Mouse (Mus musculus): Measurements from ENCODE around the gene Bfsp2. TPM values are rescaled to one million over a fixed set of nuclear protein-coding genes. Genes with fewer than 3 reads are reported as not detected.
A peak's percentile ranks its signal among the peaks of the same experiment; 100 is the strongest.

Gene Bfsp2
- polyA plus RNA-seq, 1 experiment from 2014 or later = 0.35 TPM

GRCm38 (mm10) chr9:103501861-103502364, 21.7 kb upstream of the Bfsp2 start:
- TF ChIP-seq CTCF (IDR thresholded peaks at IDR 0.05; ENCODE audit: low read depth) = no peak
- H3K4me3 ChIP-seq (ENCODE audit: low read depth, low read length) = no peak overlapping the region
- no peak for ATAC-seq
- no peak overlapping the region for H3K27ac ChIP-seq (ENCODE audit: low read depth, low read length)
- H3K9ac ChIP-seq (ENCODE audit: low read depth, low read length) = no peak overlapping the region
- H3K9me3 ChIP-seq (ENCODE audit: control insufficient read depth) = no peaks in the 10 kb centered on the region
- H3K27me3 ChIP-seq (replicated peaks; ENCODE audit: control insufficient read depth, insufficient read depth, low read length) = no peaks in the 10 kb centered on the region
- WGBS = 20% methylated on average over 14 of the region's 14 CpGs
- no peak overlapping the region; the same call in 1 of the 2 replicates for H3K4me2 ChIP-seq (replicated peaks; ENCODE audit: low read depth)
- H3K36me3 ChIP-seq (ENCODE audit: control insufficient read depth, insufficient read depth) = no peaks in the 10 kb centered on the region
- peaks cover 10% of the 10 kb centered on the region for H3K4me1 ChIP-seq (replicated peaks; ENCODE audit: control insufficient read depth, insufficient read depth, low read length)

DNA sequence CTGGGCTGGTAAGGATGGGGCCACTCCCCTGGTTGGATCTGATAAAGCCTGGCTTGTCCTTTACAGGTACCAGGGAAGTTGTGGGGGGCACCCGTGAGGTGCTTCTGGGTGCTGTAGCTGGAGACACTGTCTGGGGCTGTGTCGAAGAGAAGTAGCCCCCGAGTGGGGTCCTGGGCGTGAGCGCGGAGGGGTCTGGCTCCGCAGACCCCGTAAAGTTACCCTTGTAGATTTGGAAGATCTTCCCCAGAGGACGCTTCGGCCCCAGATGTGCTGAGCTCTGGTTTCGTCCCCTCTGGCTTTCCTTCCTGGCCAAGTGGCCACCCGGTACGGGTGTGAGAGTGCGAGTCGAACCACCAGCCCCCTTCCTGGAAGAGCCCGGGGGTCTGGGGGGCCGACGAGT, 19.1 kb upstream of the Bfsp2 start:
- Histone ChIP-seq H3K4me3 (ENCODE audit: low read depth, low read length) (no peak overlapping the region), H3K27ac (ENCODE audit: low read depth, low read length) (no peak overlapping the region), H3K27me3 (replicated peaks; ENCODE audit: control insufficient read depth, insufficient read depth, low read length) (no peaks in the 10 kb centered on the region), H3K4me1 (replicated peaks; ENCODE audit: control insufficient read depth, insufficient read depth, low read length) (no peaks in the 10 kb centered on the region), H3K4me2 (replicated peaks; ENCODE audit: low read depth) (no peak overlapping the region), H3K9ac (ENCODE audit: low read depth, low read length) (no peak overlapping the region), H3K36me3 (ENCODE audit: control insufficient read depth, insufficient read depth) (no peaks in the 10 kb centered on the region), H3K9me3 (ENCODE audit: control insufficient read depth) (no peaks in the 10 kb centered on the region)
- WGBS = 91% methylated on average over 18 of the region's 18 CpGs
- no peak for ATAC-seq
- no peak for TF ChIP-seq CTCF (IDR thresholded peaks at IDR 0.05; ENCODE audit: low read depth)

- 79% methylated on average over 8 of the region's 8 CpGs for WGBS
- no peak for ATAC-seq
These were observed 18.5 kb upstream of the Bfsp2 start for GRCm38 (mm10) chr9:103498699-103499098.

GRCm38 (mm10) chr9:103495391-103495790, 15.2 kb upstream of the Bfsp2 start:
- Histone ChIP-seq H3K36me3 (ENCODE audit: control insufficient read depth, insufficient read depth) (no peaks in the 10 kb centered on the region), H3K9me3 (ENCODE audit: control insufficient read depth) (no peaks in the 10 kb centered on the region), H3K4me3 (ENCODE audit: low read depth, low read length) (no peak overlapping the region), H3K4me2 (replicated peaks; ENCODE audit: low read depth) (no peak overlapping the region), H3K4me1 (replicated peaks; ENCODE audit: control insufficient read depth, insufficient read depth, low read length) (no peaks in the 10 kb centered on the region), H3K27ac (ENCODE audit: low read depth, low read length) (no peak overlapping the region), H3K27me3 (replicated peaks; ENCODE audit: control insufficient read depth, insufficient read depth, low read length) (no peaks in the 10 kb centered on the region), H3K9ac (ENCODE audit: low read depth, low read length) (no peak overlapping the region)
- no peak for TF ChIP-seq CTCF (IDR thresholded peaks at IDR 0.05; ENCODE audit: low read depth)
- ATAC-seq = no peak
- WGBS = 78% methylated on average over 11 of the region's 11 CpGs

More at GRCm38 (mm10) chr9:103498699-103499098, 18.5 kb upstream of the Bfsp2 start:
- no peaks in the 10 kb centered on the region for H3K27me3 ChIP-seq (replicated peaks; ENCODE audit: control insufficient read depth, insufficient read depth, low read length)
- H3K9me3 ChIP-seq (ENCODE audit: control insufficient read depth) = no peaks in the 10 kb centered on the region
- H3K4me3 ChIP-seq (ENCODE audit: low read depth, low read length) = no peak overlapping the region
- no peaks in the 10 kb centered on the region for H3K4me1 ChIP-seq (replicated peaks; ENCODE audit: control insufficient read depth, insufficient read depth, low read length)
- no peak overlapping the region for H3K4me2 ChIP-seq (replicated peaks; ENCODE audit: low read depth)
- TF ChIP-seq CTCF (IDR thresholded peaks at IDR 0.05; ENCODE audit: low read depth) = no peak
- no peaks in the 10 kb centered on the region for H3K36me3 ChIP-seq (ENCODE audit: control insufficient read depth, insufficient read depth)
- H3K9ac ChIP-seq (ENCODE audit: low read depth, low read length) = no peak overlapping the region
- no peak overlapping the region for H3K27ac ChIP-seq (ENCODE audit: low read depth, low read length)

GRCm38 (mm10) chr9:103494346-103495020, 14.3 kb upstream of the Bfsp2 start:
- 37% methylated on average over 7 of the region's 7 CpGs for WGBS
- Histone ChIP-seq H3K9me3 (ENCODE audit: control insufficient read depth) (no peaks in the 10 kb centered on the region), H3K27me3 (replicated peaks; ENCODE audit: control insufficient read depth, insufficient read depth, low read length) (no peaks in the 10 kb centered on the region), H3K27ac (ENCODE audit: low read depth, low read length) (no peak overlapping the region), H3K4me1 (replicated peaks; ENCODE audit: control insufficient read depth, insufficient read depth, low read length) (no peaks in the 10 kb centered on the region), H3K9ac (ENCODE audit: low read depth, low read length) (no peak overlapping the region), H3K4me2 (replicated peaks; ENCODE audit: low read depth) (no peak overlapping the region), H3K4me3 (ENCODE audit: low read depth, low read length) (no peak overlapping the region), H3K36me3 (ENCODE audit: control insufficient read depth, insufficient read depth) (no peaks in the 10 kb centered on the region)
- peak; percentile 74 for ATAC-seq
- TF ChIP-seq CTCF (IDR thresholded peaks at IDR 0.05; ENCODE audit: low read depth) = peak; percentile 99

DNA sequence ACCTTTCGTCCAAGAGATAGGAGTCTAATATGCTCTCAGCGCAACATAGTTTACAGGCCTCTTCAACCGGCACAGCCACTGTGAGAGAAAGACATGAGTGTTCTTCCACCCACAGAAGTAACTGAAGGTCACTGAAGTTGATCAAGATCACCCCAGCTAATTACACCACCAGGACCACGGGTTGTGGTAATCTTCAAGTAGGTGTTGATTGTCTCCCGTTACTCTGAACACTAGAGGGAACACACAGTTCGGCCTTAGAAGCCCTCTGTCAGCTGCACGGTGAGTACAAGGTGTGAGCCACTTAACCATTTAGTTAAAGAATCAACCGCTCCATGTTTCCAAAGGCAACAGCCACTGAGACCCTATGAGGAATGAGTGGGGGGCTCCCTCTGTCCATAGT, 11.8 kb upstream of the Bfsp2 start:
- H3K4me3 ChIP-seq (ENCODE audit: low read depth, low read length) = no peak overlapping the region
- WGBS = 78% methylated on average over 8 of the region's 8 CpGs
- no peaks in the 10 kb centered on the region for H3K36me3 ChIP-seq (ENCODE audit: control insufficient read depth, insufficient read depth)
- H3K27ac ChIP-seq (ENCODE audit: low read depth, low read length) = no peak overlapping the region
- H3K4me1 ChIP-seq (replicated peaks; ENCODE audit: control insufficient read depth, insufficient read depth, low read length) = no peaks in the 10 kb centered on the region
- ATAC-seq = no peak
- no peaks in the 10 kb centered on the region for H3K27me3 ChIP-seq (replicated peaks; ENCODE audit: control insufficient read depth, insufficient read depth, low read length)
- H3K9me3 ChIP-seq (ENCODE audit: control insufficient read depth) = no peaks in the 10 kb centered on the region
- no peak for TF ChIP-seq CTCF (IDR thresholded peaks at IDR 0.05; ENCODE audit: low read depth)
- H3K4me2 ChIP-seq (replicated peaks; ENCODE audit: low read depth) = no peak overlapping the region
- H3K9ac ChIP-seq (ENCODE audit: low read depth, low read length) = no peak overlapping the region

Data from intestine, postnatal 0 days (tissue).